1 mouse cellular context compared by ENCODE assay signal in the genomic region with DNA sequence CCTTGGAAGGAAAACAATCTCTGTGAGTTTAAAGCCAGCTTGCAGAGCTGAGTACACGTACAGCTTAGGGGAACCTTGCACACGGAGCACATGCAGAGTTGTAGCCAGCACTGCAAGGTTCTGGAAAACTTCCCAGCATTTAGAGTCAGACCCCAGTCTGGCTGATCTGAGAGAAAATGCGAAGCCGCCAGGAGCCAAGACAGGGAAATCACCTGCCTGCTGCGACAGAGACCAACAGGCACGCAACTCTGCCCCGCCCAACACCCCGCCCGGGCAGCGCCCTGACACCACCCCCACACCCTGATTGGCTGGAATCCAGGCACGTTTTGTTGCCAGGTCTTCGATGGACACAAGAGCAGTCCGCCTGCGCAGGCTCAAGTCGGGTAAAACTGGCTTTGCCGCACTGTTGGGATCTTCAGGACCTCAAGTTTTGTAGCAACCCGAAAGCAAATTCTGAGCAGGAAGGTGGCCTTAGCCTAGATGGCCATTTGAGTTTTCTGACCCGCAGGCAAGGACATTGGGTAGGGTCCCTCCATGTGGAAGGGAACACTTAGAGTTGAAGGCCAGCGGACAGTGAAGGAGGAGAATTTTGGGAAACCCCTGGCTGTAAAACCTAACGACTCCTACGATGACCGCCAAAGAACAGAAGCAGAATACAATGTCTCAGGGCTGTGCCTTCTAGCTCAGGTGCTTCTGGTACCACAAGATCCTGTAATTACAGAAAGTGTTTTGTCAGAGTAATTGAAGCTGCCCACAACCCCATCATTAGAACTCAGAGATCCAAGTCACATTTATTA.
TF ChIP-seq lines count a peak whose summit lies in the region.

No protein-coding gene starts in this region.

TF ChIP-seq in MEL, 35 proteins besides CTCF, POLR2A, EP300 and RAD21 (continued from another document):
- TF ChIP-seq KAT2A (conservative IDR thresholded peaks at IDR 0.05; ENCODE audit: low read depth, low read length) (no peak), ETS1 (IDR thresholded peaks at IDR 0.05; ENCODE audit: low read depth, low read length) (no peak), NRF1 (IDR thresholded peaks at IDR 0.05; ENCODE audit: insufficient read depth, low read depth, low read length, poor library complexity, severe bottlenecking) (peak; percentile 81), SIN3A (IDR thresholded peaks at IDR 0.05; ENCODE audit: low read length) (no peak), USF1 (IDR thresholded peaks at IDR 0.05; ENCODE audit: low read depth, low read length) (peak; percentile 39; the same call in 1 of the 2 replicates), CHD2 (IDR thresholded peaks at IDR 0.05; ENCODE audit: low read length) (no peak), MYB (IDR thresholded peaks at IDR 0.05; ENCODE audit: low read depth, low read length) (no peak), ELF1 (IDR thresholded peaks at IDR 0.05; ENCODE audit: low read depth, low read length) (no peak), MAFK (IDR thresholded peaks at IDR 0.05; ENCODE audit: borderline replicate concordance, low read depth, low read length) (no peak), BHLHE40 (IDR thresholded peaks at IDR 0.05; ENCODE audit: borderline replicate concordance, low read depth, low read length) (peak; percentile 84)
